Mouse (Mus musculus) C2C12 (cell line): ENCODE measurements around the gene Tuba3a.

ENCODE experiments used
- CEBPB ChIP-seq: IDR thresholded peaks from one replicate; pipeline ENCODE4 v1.6.1; 2011; ENCODE audit warnings: low read depth, mild to moderate bottlenecking, control low read depth, moderate library complexity
- CTCF ChIP-seq: IDR thresholded peaks from one replicate; pipeline ENCODE4 v1.5.1; 2011; ENCODE audit not compliant: control insufficient read depth, insufficient read depth, insufficient read length
- MAX ChIP-seq: IDR thresholded peaks from one replicate; pipeline ENCODE4 v1.6.1; 2011; ENCODE audit warnings: mild to moderate bottlenecking, control low read depth

DNA sequence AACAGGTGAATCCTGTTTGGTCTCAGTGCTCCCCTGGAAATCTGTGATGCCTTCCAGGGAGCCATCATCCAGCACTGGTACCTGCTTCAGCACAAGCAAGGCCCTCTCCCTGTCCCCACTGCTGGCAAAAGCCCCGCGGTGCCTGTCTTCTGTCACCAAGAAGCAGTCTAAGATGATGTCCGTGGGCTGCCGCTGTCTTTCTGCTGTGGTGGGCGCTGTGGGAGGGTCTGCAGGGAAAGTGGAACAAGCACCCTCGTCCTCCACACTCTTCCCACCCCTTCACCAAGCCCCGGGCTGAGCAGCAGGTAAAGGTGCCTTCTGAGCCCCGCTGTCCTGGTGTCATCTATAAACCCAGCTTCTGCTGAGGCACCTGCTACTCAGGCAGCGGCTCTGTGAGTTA lies 55.3 kb downstream of the Tuba3a start:
- TF ChIP-seq CTCF: no peak
- TF ChIP-seq CEBPB: no peak
- TF ChIP-seq MAX: no peak
